Mouse (Mus musculus): ENCODE results near the gene Mcur1. TPM values are rescaled to one million over a fixed set of nuclear protein-coding genes. Genes with fewer than 3 reads are reported as not detected.

The Mcur1 gene
- polyA plus RNA-seq, 1 experiment from 2014 or later: 5.4 TPM

- no peak overlapping the region for H3K4me3 ChIP-seq (ENCODE audit: low read depth, low read length)
- no peaks in the 10 kb centered on the region for H3K9me3 ChIP-seq (replicated peaks; ENCODE audit: control insufficient read depth, low read length)
- ATAC-seq (ENCODE audit: low read depth): no peak
- H3K4me2 ChIP-seq (ENCODE audit: low read depth, low read length): no peak overlapping the region
- H3K27ac ChIP-seq (ENCODE audit: low read length): no peak overlapping the region
- H3K36me3 ChIP-seq (ENCODE audit: control insufficient read depth, insufficient read depth): no peaks in the 10 kb centered on the region
- H3K27me3 ChIP-seq (ENCODE audit: control insufficient read depth, insufficient read depth, low read depth, low read length): no peaks in the 10 kb centered on the region
- H3K4me1 ChIP-seq (ENCODE audit: control insufficient read depth, low read depth, low read length): no peaks in the 10 kb centered on the region
- H3K9ac ChIP-seq (ENCODE audit: low read depth, low read length): no peak overlapping the region
- 66% methylated on average over 14 of the region's 14 CpGs for WGBS (ENCODE audit: insufficient replicate concordance)
Observed at GRCm38 (mm10) chr13:43587844-43588840, 28.2 kb upstream of the Mcur1 start.

DNA sequence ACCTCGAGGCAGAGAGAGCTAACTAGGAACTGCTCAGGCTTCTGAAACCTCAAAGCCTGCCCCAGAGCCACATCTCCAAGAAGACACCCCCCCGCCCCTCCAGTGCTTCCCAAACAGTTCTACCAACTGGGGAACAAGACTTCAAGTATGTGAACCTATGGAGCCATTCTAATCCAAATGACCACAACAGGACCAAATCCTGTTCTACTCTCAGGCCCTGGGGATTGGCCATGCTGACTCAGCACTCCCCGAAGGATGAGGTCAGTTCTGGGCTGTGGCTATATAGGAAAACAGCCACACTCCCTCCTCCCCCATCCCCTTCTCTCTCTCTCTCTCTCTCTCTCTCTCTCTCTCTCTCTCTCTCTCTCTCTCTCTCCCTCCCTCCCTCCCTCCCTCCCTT, 27.0 kb upstream of the Mcur1 start:
- no peak overlapping the region for H3K4me2 ChIP-seq (ENCODE audit: low read depth, low read length)
- no peaks in the 10 kb centered on the region for H3K9me3 ChIP-seq (replicated peaks; ENCODE audit: control insufficient read depth, low read length)
- no peak overlapping the region for H3K9ac ChIP-seq (ENCODE audit: low read depth, low read length)
- H3K36me3 ChIP-seq (ENCODE audit: control insufficient read depth, insufficient read depth): no peaks in the 10 kb centered on the region
- WGBS (ENCODE audit: insufficient replicate concordance): 61% methylated on average over 3 of the region's 3 CpGs
- no peak overlapping the region for H3K27ac ChIP-seq (ENCODE audit: low read length)
- H3K27me3 ChIP-seq (ENCODE audit: control insufficient read depth, insufficient read depth, low read depth, low read length): no peaks in the 10 kb centered on the region
- H3K4me3 ChIP-seq (ENCODE audit: low read depth, low read length): no peak overlapping the region
- H3K4me1 ChIP-seq (ENCODE audit: control insufficient read depth, low read depth, low read length): no peaks in the 10 kb centered on the region
- no peak for ATAC-seq (ENCODE audit: low read depth)

- H3K27ac ChIP-seq (ENCODE audit: low read length): no peak overlapping the region
- no peak for ATAC-seq (ENCODE audit: low read depth)
- no peaks in the 10 kb centered on the region for H3K4me1 ChIP-seq (ENCODE audit: control insufficient read depth, low read depth, low read length)
- WGBS (ENCODE audit: insufficient replicate concordance): 55% methylated on average over 2 of the region's 2 CpGs
- H3K9ac ChIP-seq (ENCODE audit: low read depth, low read length): no peak overlapping the region
- H3K4me3 ChIP-seq (ENCODE audit: low read depth, low read length): no peak overlapping the region
- no peaks in the 10 kb centered on the region for H3K9me3 ChIP-seq (replicated peaks; ENCODE audit: control insufficient read depth, low read length)
- H3K36me3 ChIP-seq (ENCODE audit: control insufficient read depth, insufficient read depth): no peaks in the 10 kb centered on the region
- no peak overlapping the region for H3K4me2 ChIP-seq (ENCODE audit: low read depth, low read length)
- H3K27me3 ChIP-seq (ENCODE audit: control insufficient read depth, insufficient read depth, low read depth, low read length): no peaks in the 10 kb centered on the region
Observed at GRCm38 (mm10) chr13:43585335-43585734, 25.3 kb upstream of the Mcur1 start.

DNA sequence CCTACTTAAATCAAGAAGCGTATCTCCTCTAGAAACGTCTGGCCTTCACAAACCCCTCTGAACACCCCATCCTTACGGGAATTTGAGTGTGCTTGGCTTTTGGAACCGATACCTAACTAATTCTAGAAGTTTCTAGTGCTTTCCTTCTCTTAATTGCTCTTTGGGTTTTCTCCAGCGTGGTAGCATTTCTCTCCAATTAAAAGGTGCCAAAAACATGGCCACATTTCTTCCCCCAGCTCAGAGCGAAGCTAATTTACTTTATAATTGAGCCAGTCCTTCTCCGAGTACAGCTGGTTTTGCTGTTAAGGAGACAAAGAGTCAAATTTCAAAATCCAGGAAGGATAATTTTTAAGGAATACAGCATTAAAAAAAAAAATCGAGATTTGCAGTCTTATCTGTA, 23.5 kb upstream of the Mcur1 start:
- no peaks in the 10 kb centered on the region for H3K36me3 ChIP-seq (ENCODE audit: control insufficient read depth, insufficient read depth)
- no peak overlapping the region for H3K27ac ChIP-seq (ENCODE audit: low read length)
- H3K4me2 ChIP-seq (ENCODE audit: low read depth, low read length): no peak overlapping the region
- no peak for ATAC-seq (ENCODE audit: low read depth)
- no peak overlapping the region for H3K4me3 ChIP-seq (ENCODE audit: low read depth, low read length)
- no peaks in the 10 kb centered on the region for H3K27me3 ChIP-seq (ENCODE audit: control insufficient read depth, insufficient read depth, low read depth, low read length)
- no peaks in the 10 kb centered on the region for H3K4me1 ChIP-seq (ENCODE audit: control insufficient read depth, low read depth, low read length)
- WGBS (ENCODE audit: insufficient replicate concordance): 50% methylated on average over 8 of the region's 8 CpGs
- no peaks in the 10 kb centered on the region for H3K9me3 ChIP-seq (replicated peaks; ENCODE audit: control insufficient read depth, low read length)
- H3K9ac ChIP-seq (ENCODE audit: low read depth, low read length): no peak overlapping the region

- no peak overlapping the region for H3K27ac ChIP-seq (ENCODE audit: low read length)
- 54% methylated on average over 16 of the region's 16 CpGs for WGBS (ENCODE audit: insufficient replicate concordance)
- H3K4me3 ChIP-seq (ENCODE audit: low read depth, low read length): no peak overlapping the region
- H3K4me1 ChIP-seq (ENCODE audit: control insufficient read depth, low read depth, low read length): no peaks in the 10 kb centered on the region
- H3K9ac ChIP-seq (ENCODE audit: low read depth, low read length): no peak overlapping the region
- H3K9me3 ChIP-seq (replicated peaks; ENCODE audit: control insufficient read depth, low read length): no peaks in the 10 kb centered on the region
- no peak overlapping the region for H3K4me2 ChIP-seq (ENCODE audit: low read depth, low read length)
- no peak for ATAC-seq (ENCODE audit: low read depth)
- no peaks in the 10 kb centered on the region for H3K36me3 ChIP-seq (ENCODE audit: control insufficient read depth, insufficient read depth)
- H3K27me3 ChIP-seq (ENCODE audit: control insufficient read depth, insufficient read depth, low read depth, low read length): no peaks in the 10 kb centered on the region
Observed at GRCm38 (mm10) chr13:43582961-43583360, 23.0 kb upstream of the Mcur1 start.

- ATAC-seq (ENCODE audit: low read depth): no peak
- Histone ChIP-seq H3K27ac (ENCODE audit: low read length) (no peak overlapping the region), H3K4me2 (ENCODE audit: low read depth, low read length) (no peak overlapping the region), H3K9me3 (replicated peaks; ENCODE audit: control insufficient read depth, low read length) (no peaks in the 10 kb centered on the region), H3K36me3 (ENCODE audit: control insufficient read depth, insufficient read depth) (no peaks in the 10 kb centered on the region), H3K9ac (ENCODE audit: low read depth, low read length) (no peak overlapping the region), H3K27me3 (ENCODE audit: control insufficient read depth, insufficient read depth, low read depth, low read length) (no peaks in the 10 kb centered on the region), H3K4me3 (ENCODE audit: low read depth, low read length) (no peak overlapping the region), H3K4me1 (ENCODE audit: control insufficient read depth, low read depth, low read length) (no peaks in the 10 kb centered on the region)
- WGBS (ENCODE audit: insufficient replicate concordance): 75% methylated on average over 5 of the region's 5 CpGs
Observed at GRCm38 (mm10) chr13:43580661-43581060, 20.7 kb upstream of the Mcur1 start.

- Histone ChIP-seq H3K27me3 (ENCODE audit: control insufficient read depth, insufficient read depth, low read depth, low read length) (no peaks in the 10 kb centered on the region), H3K4me2 (ENCODE audit: low read depth, low read length) (no peak overlapping the region), H3K9ac (ENCODE audit: low read depth, low read length) (no peak overlapping the region), H3K36me3 (ENCODE audit: control insufficient read depth, insufficient read depth) (no peaks in the 10 kb centered on the region), H3K9me3 (replicated peaks; ENCODE audit: control insufficient read depth, low read length) (no peaks in the 10 kb centered on the region), H3K4me3 (ENCODE audit: low read depth, low read length) (no peak overlapping the region), H3K4me1 (ENCODE audit: control insufficient read depth, low read depth, low read length) (no peaks in the 10 kb centered on the region), H3K27ac (ENCODE audit: low read length) (no peak overlapping the region)
- ATAC-seq (ENCODE audit: low read depth): no peak
- WGBS (ENCODE audit: insufficient replicate concordance): 17% methylated on average over 18 of the region's 18 CpGs
Observed at GRCm38 (mm10) chr13:43579740-43580139, 19.7 kb upstream of the Mcur1 start.

DNA sequence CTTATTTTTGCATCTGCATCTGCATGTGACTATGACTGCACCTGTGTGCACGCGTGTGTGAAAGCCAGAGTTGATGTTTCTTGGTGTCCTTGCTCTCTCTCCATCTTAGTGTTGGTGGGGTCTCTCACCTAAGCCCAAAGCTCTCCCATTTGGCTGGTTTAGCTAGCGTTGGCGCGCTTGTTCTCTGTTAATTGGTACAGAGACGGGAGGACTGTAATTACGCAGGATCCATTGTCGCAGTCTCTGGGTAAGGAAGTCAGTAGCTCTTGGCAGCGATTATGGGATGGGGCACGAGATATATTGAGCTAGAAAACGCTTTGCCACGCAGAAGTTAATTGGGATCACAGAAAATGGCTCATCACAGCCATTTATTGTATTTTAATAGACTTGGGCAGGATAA, 17.8 kb upstream of the Mcur1 start:
- no peak for ATAC-seq (ENCODE audit: low read depth)

DNA sequence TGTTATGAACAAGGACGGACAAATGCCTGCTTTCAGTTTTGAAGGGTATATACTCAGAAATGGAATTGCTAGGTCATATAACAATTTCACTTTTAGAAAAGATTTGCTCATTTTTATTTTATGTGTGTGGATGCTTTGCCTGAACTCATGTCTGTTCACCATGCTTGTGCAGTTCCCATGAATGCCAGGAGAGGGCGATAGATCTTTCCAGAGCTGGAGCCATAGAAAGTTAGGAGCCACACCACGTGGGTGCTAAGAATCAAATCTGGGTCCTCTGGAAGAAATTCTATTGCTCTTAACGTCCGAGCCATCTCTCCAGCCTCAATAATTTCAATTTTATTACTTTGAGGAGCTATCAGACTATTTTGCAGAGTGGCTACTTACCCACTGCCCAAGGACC, 17.3 kb upstream of the Mcur1 start:
- WGBS (ENCODE audit: insufficient replicate concordance): 51% methylated on average over 5 of the region's 5 CpGs
- no peaks in the 10 kb centered on the region for H3K9me3 ChIP-seq (replicated peaks; ENCODE audit: control insufficient read depth, low read length)
- ATAC-seq (ENCODE audit: low read depth): no peak
- H3K36me3 ChIP-seq (ENCODE audit: control insufficient read depth, insufficient read depth): no peaks in the 10 kb centered on the region
- no peak overlapping the region for H3K4me3 ChIP-seq (ENCODE audit: low read depth, low read length)
- H3K9ac ChIP-seq (ENCODE audit: low read depth, low read length): no peak overlapping the region
- H3K4me1 ChIP-seq (ENCODE audit: control insufficient read depth, low read depth, low read length): no peaks in the 10 kb centered on the region
- no peak overlapping the region for H3K4me2 ChIP-seq (ENCODE audit: low read depth, low read length)
- no peaks in the 10 kb centered on the region for H3K27me3 ChIP-seq (ENCODE audit: control insufficient read depth, insufficient read depth, low read depth, low read length)
- no peak overlapping the region for H3K27ac ChIP-seq (ENCODE audit: low read length)

More for the DNA sequence above, 17.8 kb upstream of the Mcur1 start:
- 71% methylated on average over 12 of the region's 12 CpGs for WGBS (ENCODE audit: insufficient replicate concordance)
- H3K4me1 ChIP-seq (ENCODE audit: control insufficient read depth, low read depth, low read length): no peaks in the 10 kb centered on the region
- H3K4me2 ChIP-seq (ENCODE audit: low read depth, low read length): no peak overlapping the region
- no peaks in the 10 kb centered on the region for H3K36me3 ChIP-seq (ENCODE audit: control insufficient read depth, insufficient read depth)
- H3K9me3 ChIP-seq (replicated peaks; ENCODE audit: control insufficient read depth, low read length): no peaks in the 10 kb centered on the region
- H3K9ac ChIP-seq (ENCODE audit: low read depth, low read length): no peak overlapping the region
- no peak overlapping the region for H3K4me3 ChIP-seq (ENCODE audit: low read depth, low read length)
- no peaks in the 10 kb centered on the region for H3K27me3 ChIP-seq (ENCODE audit: control insufficient read depth, insufficient read depth, low read depth, low read length)
- no peak overlapping the region for H3K27ac ChIP-seq (ENCODE audit: low read length)

All from liver, embryonic 16.5 days (tissue).